Mouse (Mus musculus): ENCODE data around the gene Rgcc. TPM values are rescaled to one million over a fixed set of nuclear protein-coding genes. Genes with fewer than 3 reads are reported as not detected.

Gene Rgcc
- polyA plus RNA-seq (2015; fragmentation: Nextera tagmentation; extraction: Ambion mirVana): 56.3 and 57.8 TPM in 2 replicates

DNA sequence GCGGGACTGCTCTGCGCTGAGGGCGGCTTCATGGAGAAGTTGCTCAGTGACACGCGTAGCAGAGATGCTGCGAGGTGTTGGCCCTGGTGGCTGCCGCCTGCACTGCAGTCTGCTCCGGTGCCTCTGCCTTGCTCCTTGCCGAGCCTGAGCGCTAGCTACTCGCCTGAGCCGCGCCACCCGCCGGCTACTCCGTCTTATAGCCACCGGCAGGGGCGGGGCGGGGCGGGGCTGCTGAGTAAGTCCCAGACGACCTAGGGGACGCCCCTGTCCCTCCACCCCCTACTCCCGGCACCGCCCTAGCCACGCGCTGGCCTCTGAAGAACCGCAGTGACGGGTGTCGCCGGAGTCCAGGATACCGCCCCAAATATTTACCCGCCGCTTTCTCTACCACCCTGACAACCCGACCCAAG, at the start of gene Rgcc:
Gene Rgcc, minus strand, starts transcription at position 180 of the 410 bp plus-strand sequence.
- peak within 1 kb of the TSS; percentile 100 for H3K4me2 ChIP-seq (ENCODE audit: low read depth, low read length)
- WGBS: 1% methylated on average over 34 of the region's 34 CpGs
- peaks cover 11% of the 10 kb centered on the region for H3K27me3 ChIP-seq (ENCODE audit: control insufficient read depth, insufficient read depth, low read length)
- peak within 1 kb of the TSS; percentile 62 for H3K4me3 ChIP-seq (replicated peaks; ENCODE audit: low read length)
- no peaks in the 10 kb centered on the region for H3K36me3 ChIP-seq (ENCODE audit: control insufficient read depth, insufficient read depth, low read length)
- no peaks in the 10 kb centered on the region for H3K9me3 ChIP-seq (replicated peaks; ENCODE audit: control insufficient read depth, low read length)
- H3K9ac ChIP-seq (ENCODE audit: low read length): peak within 1 kb of the TSS; percentile 70
- H3K27ac ChIP-seq (ENCODE audit: low read length): no peak within 1 kb of the TSS; the same call in 1 of the 2 replicates
- H3K4me1 ChIP-seq (ENCODE audit: control insufficient read depth, insufficient read depth, low read length): peaks cover 13% of the 10 kb centered on the region
- peak; percentile 95 for ATAC-seq (ENCODE audit: insufficient read depth, low FRiP score)

GRCm38 (mm10) chr14:79346384-79346783, 44.9 kb upstream of the Rgcc start:
- Histone ChIP-seq H3K36me3 (ENCODE audit: control insufficient read depth, insufficient read depth, low read length) (peaks cover 31% of the 10 kb centered on the region), H3K9me3 (replicated peaks; ENCODE audit: control insufficient read depth, low read length) (no peaks in the 10 kb centered on the region), H3K27me3 (ENCODE audit: control insufficient read depth, insufficient read depth, low read length) (no peaks in the 10 kb centered on the region), H3K4me1 (ENCODE audit: control insufficient read depth, insufficient read depth, low read length) (no peaks in the 10 kb centered on the region), H3K9ac (ENCODE audit: low read length) (no peak overlapping the region), H3K4me2 (ENCODE audit: low read depth, low read length) (no peak overlapping the region), H3K4me3 (replicated peaks; ENCODE audit: low read length) (no peak overlapping the region), H3K27ac (ENCODE audit: low read length) (no peak overlapping the region)
- 66% methylated on average over 3 of the region's 3 CpGs for WGBS
- ATAC-seq (ENCODE audit: insufficient read depth, low FRiP score): no peak

- H3K4me3 ChIP-seq (replicated peaks; ENCODE audit: low read length): no peak overlapping the region
- ATAC-seq (ENCODE audit: insufficient read depth, low FRiP score): no peak
- 93% methylated on average over 3 of the region's 3 CpGs for WGBS
- no peaks in the 10 kb centered on the region for H3K9me3 ChIP-seq (replicated peaks; ENCODE audit: control insufficient read depth, low read length)
- H3K27me3 ChIP-seq (ENCODE audit: control insufficient read depth, insufficient read depth, low read length): no peaks in the 10 kb centered on the region
- peaks cover 17% of the 10 kb centered on the region for H3K36me3 ChIP-seq (ENCODE audit: control insufficient read depth, insufficient read depth, low read length)
- H3K27ac ChIP-seq (ENCODE audit: low read length): no peak overlapping the region
- peaks cover 6% of the 10 kb centered on the region; the same call in 1 of the 2 replicates for H3K4me1 ChIP-seq (ENCODE audit: control insufficient read depth, insufficient read depth, low read length)
- no peak overlapping the region for H3K4me2 ChIP-seq (ENCODE audit: low read depth, low read length)
- H3K9ac ChIP-seq (ENCODE audit: low read length): no peak overlapping the region
Observed at GRCm38 (mm10) chr14:79335613-79336012, 34.2 kb upstream of the Rgcc start.

DNA sequence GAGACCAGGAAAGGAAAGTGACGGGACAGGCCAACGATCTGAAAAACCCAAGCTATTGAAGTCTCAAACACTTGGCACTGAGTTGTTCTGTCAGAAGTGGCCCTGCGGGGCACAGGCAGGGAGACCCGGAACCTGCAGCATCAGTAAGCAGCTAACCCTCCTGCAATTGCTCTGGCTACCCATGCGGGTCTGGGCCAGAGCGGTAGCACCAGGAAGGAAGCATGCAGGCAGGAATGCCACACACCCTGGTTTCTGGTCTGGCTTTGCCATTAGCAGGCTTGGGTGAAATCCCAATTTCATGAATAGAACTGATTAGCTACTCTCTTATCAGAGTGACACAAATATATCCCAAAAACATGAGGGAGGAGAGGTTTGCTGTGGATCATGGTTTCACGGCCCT, 30.5 kb upstream of the Rgcc start:
- Histone ChIP-seq H3K4me1 (ENCODE audit: control insufficient read depth, insufficient read depth, low read length) (peaks cover 6% of the 10 kb centered on the region; the same call in 1 of the 2 replicates), H3K9me3 (replicated peaks; ENCODE audit: control insufficient read depth, low read length) (no peaks in the 10 kb centered on the region), H3K27me3 (ENCODE audit: control insufficient read depth, insufficient read depth, low read length) (no peaks in the 10 kb centered on the region), H3K4me3 (replicated peaks; ENCODE audit: low read length) (no peak overlapping the region), H3K27ac (ENCODE audit: low read length) (no peak overlapping the region), H3K9ac (ENCODE audit: low read length) (no peak overlapping the region), H3K36me3 (ENCODE audit: control insufficient read depth, insufficient read depth, low read length) (peaks cover 12% of the 10 kb centered on the region), H3K4me2 (ENCODE audit: low read depth, low read length) (no peak overlapping the region)
- ATAC-seq (ENCODE audit: insufficient read depth, low FRiP score): no peak
- WGBS: 68% methylated on average over 7 of the region's 7 CpGs

DNA sequence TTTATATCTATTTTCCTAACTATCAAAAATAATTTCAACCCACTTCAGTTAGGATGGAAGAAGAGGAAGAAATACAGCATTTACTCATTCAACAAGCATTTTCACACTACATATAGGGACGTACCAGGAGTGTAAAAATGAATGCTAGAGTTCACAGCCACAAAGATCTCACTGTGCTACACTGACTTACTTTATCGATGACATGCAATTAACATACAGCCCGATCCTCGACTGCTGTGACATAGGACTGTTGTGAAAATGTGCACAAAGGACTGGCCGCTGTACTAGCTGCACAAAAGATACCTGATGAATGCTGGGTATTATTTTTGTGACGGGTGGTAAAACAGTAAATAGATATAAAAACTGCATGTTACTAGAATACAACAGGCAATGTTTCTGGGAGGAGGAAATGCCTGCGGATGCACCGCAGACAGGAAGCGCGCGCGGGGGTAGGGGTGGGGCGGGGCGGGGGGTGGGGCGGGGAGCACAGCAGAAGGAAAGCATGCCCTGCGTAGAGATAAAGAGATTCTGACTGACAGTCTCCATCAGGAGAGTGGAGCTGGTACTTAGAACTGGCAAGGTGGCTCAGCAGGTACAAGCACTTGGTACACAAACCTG, 29.6 kb upstream of the Rgcc start:
- Histone ChIP-seq H3K4me3 (replicated peaks; ENCODE audit: low read length) (peak overlapping the region; percentile 23), H3K9ac (ENCODE audit: low read length) (no peak overlapping the region), H3K27me3 (ENCODE audit: control insufficient read depth, insufficient read depth, low read length) (no peaks in the 10 kb centered on the region), H3K36me3 (ENCODE audit: control insufficient read depth, insufficient read depth, low read length) (peaks cover 6% of the 10 kb centered on the region; the same call in 1 of the 2 replicates), H3K27ac (ENCODE audit: low read length) (no peak overlapping the region; the same call in 1 of the 2 replicates), H3K9me3 (replicated peaks; ENCODE audit: control insufficient read depth, low read length) (no peaks in the 10 kb centered on the region), H3K4me2 (ENCODE audit: low read depth, low read length) (peak overlapping the region; percentile 38), H3K4me1 (ENCODE audit: control insufficient read depth, insufficient read depth, low read length) (peaks cover 6% of the 10 kb centered on the region; the same call in 1 of the 2 replicates)
- ATAC-seq (ENCODE audit: insufficient read depth, low FRiP score): peak; percentile 21; the same call in 1 of the 2 replicates
- 49% methylated on average over 16 of the region's 16 CpGs for WGBS

GRCm38 (mm10) chr14:79327033-79327432, 25.6 kb upstream of the Rgcc start:
- Histone ChIP-seq H3K4me2 (ENCODE audit: low read depth, low read length) (no peak overlapping the region), H3K9ac (ENCODE audit: low read length) (no peak overlapping the region), H3K27ac (ENCODE audit: low read length) (no peak overlapping the region), H3K4me1 (ENCODE audit: control insufficient read depth, insufficient read depth, low read length) (peaks cover 6% of the 10 kb centered on the region; the same call in 1 of the 2 replicates), H3K27me3 (ENCODE audit: control insufficient read depth, insufficient read depth, low read length) (no peaks in the 10 kb centered on the region), H3K9me3 (replicated peaks; ENCODE audit: control insufficient read depth, low read length) (no peaks in the 10 kb centered on the region), H3K36me3 (ENCODE audit: control insufficient read depth, insufficient read depth, low read length) (no peaks in the 10 kb centered on the region), H3K4me3 (replicated peaks; ENCODE audit: low read length) (no peak overlapping the region)
- WGBS: 27% methylated on average over 5 of the region's 5 CpGs
- no peak; the same call in 1 of the 2 replicates for ATAC-seq (ENCODE audit: insufficient read depth, low FRiP score)

- H3K4me3 ChIP-seq (replicated peaks; ENCODE audit: low read length): no peak overlapping the region
- no peak overlapping the region for H3K4me2 ChIP-seq (ENCODE audit: low read depth, low read length)
- H3K27ac ChIP-seq (ENCODE audit: low read length): no peak overlapping the region
- H3K9me3 ChIP-seq (replicated peaks; ENCODE audit: control insufficient read depth, low read length): no peaks in the 10 kb centered on the region
- 82% methylated on average over 10 of the region's 10 CpGs for WGBS
- H3K4me1 ChIP-seq (ENCODE audit: control insufficient read depth, insufficient read depth, low read length): no peaks in the 10 kb centered on the region
- H3K9ac ChIP-seq (ENCODE audit: low read length): no peak overlapping the region
- ATAC-seq (ENCODE audit: insufficient read depth, low FRiP score): no peak
- H3K27me3 ChIP-seq (ENCODE audit: control insufficient read depth, insufficient read depth, low read length): no peaks in the 10 kb centered on the region
- no peaks in the 10 kb centered on the region for H3K36me3 ChIP-seq (ENCODE audit: control insufficient read depth, insufficient read depth, low read length)
Observed at GRCm38 (mm10) chr14:79324112-79324840, 22.8 kb upstream of the Rgcc start.

DNA sequence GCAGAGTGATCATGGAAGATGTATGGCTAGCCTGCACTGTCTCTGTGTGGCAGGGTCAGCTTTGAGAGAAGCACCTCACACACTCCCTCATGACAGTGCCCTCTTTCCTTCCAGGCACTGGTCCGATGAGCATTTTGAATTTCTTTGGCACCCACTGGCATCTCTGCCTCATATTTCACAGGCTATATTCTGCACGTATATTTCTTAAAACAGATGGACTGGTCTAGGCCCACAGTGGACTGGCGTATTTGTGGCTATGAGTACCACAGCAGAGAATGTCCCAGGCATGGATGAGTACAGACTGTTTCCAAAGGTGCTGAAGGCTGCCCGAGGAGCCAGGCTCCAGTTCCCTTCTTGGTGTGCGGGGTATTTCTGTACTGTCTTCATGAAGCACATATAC, 20.4 kb upstream of the Rgcc start:
- no peaks in the 10 kb centered on the region for H3K4me1 ChIP-seq (ENCODE audit: control insufficient read depth, insufficient read depth, low read length)
- no peaks in the 10 kb centered on the region for H3K9me3 ChIP-seq (replicated peaks; ENCODE audit: control insufficient read depth, low read length)
- no peak overlapping the region for H3K27ac ChIP-seq (ENCODE audit: low read length)
- 86% methylated on average over 5 of the region's 5 CpGs for WGBS
- H3K9ac ChIP-seq (ENCODE audit: low read length): no peak overlapping the region
- no peak overlapping the region for H3K4me2 ChIP-seq (ENCODE audit: low read depth, low read length)
- no peaks in the 10 kb centered on the region for H3K36me3 ChIP-seq (ENCODE audit: control insufficient read depth, insufficient read depth, low read length)
- no peaks in the 10 kb centered on the region for H3K27me3 ChIP-seq (ENCODE audit: control insufficient read depth, insufficient read depth, low read length)
- H3K4me3 ChIP-seq (replicated peaks; ENCODE audit: low read length): no peak overlapping the region
- ATAC-seq (ENCODE audit: insufficient read depth, low FRiP score): no peak

GRCm38 (mm10) chr14:79321152-79321551, 19.7 kb upstream of the Rgcc start:
- no peak for ATAC-seq (ENCODE audit: insufficient read depth, low FRiP score)
- 25% methylated on average over 8 of the region's 8 CpGs for WGBS
- H3K4me3 ChIP-seq (replicated peaks; ENCODE audit: low read length): no peak overlapping the region

More at GRCm38 (mm10) chr14:79321152-79321551, 19.7 kb upstream of the Rgcc start:
- H3K4me1 ChIP-seq (ENCODE audit: control insufficient read depth, insufficient read depth, low read length): no peaks in the 10 kb centered on the region
- H3K36me3 ChIP-seq (ENCODE audit: control insufficient read depth, insufficient read depth, low read length): no peaks in the 10 kb centered on the region
- no peaks in the 10 kb centered on the region for H3K27me3 ChIP-seq (ENCODE audit: control insufficient read depth, insufficient read depth, low read length)
- H3K9ac ChIP-seq (ENCODE audit: low read length): no peak overlapping the region
- no peaks in the 10 kb centered on the region for H3K9me3 ChIP-seq (replicated peaks; ENCODE audit: control insufficient read depth, low read length)
- no peak overlapping the region for H3K27ac ChIP-seq (ENCODE audit: low read length)
- no peak overlapping the region for H3K4me2 ChIP-seq (ENCODE audit: low read depth, low read length)

Data from stomach, embryonic 16.5 days (tissue).